In the genomic region with DNA sequence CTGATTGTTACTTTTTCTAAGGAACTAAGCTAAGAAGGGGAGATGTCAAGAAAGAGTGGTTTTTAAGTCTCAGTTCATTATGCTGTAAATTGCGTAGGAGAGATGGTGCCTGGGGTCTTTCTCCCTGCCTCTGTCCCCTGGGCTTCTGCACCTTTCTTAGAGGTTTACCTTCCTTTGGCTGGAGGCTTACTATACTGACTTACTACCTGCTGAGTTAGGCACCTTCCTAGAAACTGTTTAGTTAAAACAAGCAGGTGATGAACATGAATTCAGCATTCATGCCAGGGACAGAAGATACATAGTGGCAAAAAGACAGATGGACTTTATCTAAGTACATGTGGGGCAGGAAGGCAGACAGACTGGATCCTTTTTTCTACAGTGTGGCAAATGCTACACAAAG, we compare ENCODE assay signal across 25 mouse cellular contexts. TPM values are rescaled to one million over a fixed set of nuclear protein-coding genes. Genes with fewer than 3 reads are reported as not detected.
DNase-seq lines count a peak whose midpoint lies in the region; ATAC-seq lines count a peak whose summit lies in the region.
"Had no signal": no experiment of that assay in that cellular context is flagged by ENCODE, and none has a peak within 500 bp of the region (broad histone marks: within the 10 kb centered on the region; RNA-seq: fewer than 3 reads in every experiment).

No protein-coding gene starts in this region.

- H3K4me1 ChIP-seq in heart, embryonic 11.5 days (ENCODE audit: control insufficient read depth, insufficient read depth, low read length) = peaks cover 4% of the 10 kb centered on the region; the same call in 1 of the 2 replicates
- H3K4me1 ChIP-seq in heart, embryonic 10.5 days = peaks cover 4% of the 10 kb centered on the region

- no peaks in the 10 kb centered on the region for H3K9me3 ChIP-seq in heart, embryonic 11.5 days (replicated peaks; ENCODE audit: control insufficient read depth, low read length)
- H3K9me3 ChIP-seq in heart, embryonic 10.5 days = no peaks in the 10 kb centered on the region
- H3K9me3 ChIP-seq: G1E had no signal

- no peak overlapping the region for H3K9ac ChIP-seq in heart, embryonic 11.5 days (ENCODE audit: low read depth, low read length)

- ATAC-seq in heart, embryonic 11.5 days (replicated peaks; ENCODE audit: insufficient number of reproducible peaks, low FRiP score, low TSS enrichment) = no peak
- ATAC-seq: activated CD4-positive, CD25-positive, alpha-beta regulatory T cell, adult 4 months; CD4-positive, CD25-positive, alpha-beta regulatory T cell, adult 4 months; Patski had no signal

- WGBS in heart, embryonic 11.5 days (ENCODE audit: insufficient replicate concordance) = 58% methylated on average over 1 of the region's 1 CpGs
- WGBS in heart, embryonic 10.5 days = 70% methylated on average over 1 of the region's 1 CpGs

- no peak overlapping the region for H3K27ac ChIP-seq in heart, embryonic 11.5 days (ENCODE audit: low read depth, low read length)
- no peak overlapping the region for H3K27ac ChIP-seq in heart, embryonic 10.5 days

- H3K4me2 ChIP-seq in heart, embryonic 11.5 days = no peak overlapping the region

- intact Hi-C loops in heart, postnatal 25 days (cut with DNase I) = no loop called here

- H3K4me3 ChIP-seq in heart, embryonic 11.5 days (ENCODE audit: low read depth, low read length) = no peak overlapping the region
- no peak overlapping the region for H3K4me3 ChIP-seq in heart, embryonic 10.5 days

- H3K36me3 ChIP-seq in heart, embryonic 11.5 days (ENCODE audit: control insufficient read depth, insufficient read depth, low read length) = no peaks in the 10 kb centered on the region
- H3K36me3 ChIP-seq in heart, embryonic 10.5 days = no peaks in the 10 kb centered on the region
- H3K36me3 ChIP-seq: G1E had no signal

- peak; percentile 59 for DNase-seq in heart, adult 11 months
- peak; percentile 52 for DNase-seq in heart, embryonic 10.5 days (ENCODE audit: low spot score)
- DNase-seq in heart, postnatal 25 days (ENCODE audit: low spot score) = no peak
- DNase-seq in testis, postnatal 14 days (ENCODE audit: low spot score) = peak; percentile 36
- DNase-seq in testis, postnatal 10 days (ENCODE audit: low spot score) = no peak
- peak; percentile 1 for DNase-seq in thymus, postnatal 25 days
- DNase-seq in thymus, postnatal 14 days = no peak
- DNase-seq: adrenal gland, adult 2 months; adrenal gland, adult 8-10 months; adrenal gland, postnatal 10 days; adrenal gland, postnatal 14 days; adrenal gland, postnatal 25 days; adrenal gland, postnatal 36 days; B cell, adult 2 months; cerebellum, adult 11 months; cerebellum, adult 11-12 months had no signal

- peaks cover 43% of the 10 kb centered on the region for H3K27me3 ChIP-seq in heart, embryonic 11.5 days (ENCODE audit: control insufficient read depth, insufficient read depth, low read length)
- H3K27me3 ChIP-seq in heart, embryonic 10.5 days (ENCODE audit: insufficient read depth, poor library complexity, severe bottlenecking) = peaks cover 51% of the 10 kb centered on the region

RNA-seq across cellular contexts. Expression of a gene that starts 2.0 kb away (rescaled TPM):
- not detected in 2 replicates for polyA plus RNA-seq in heart, embryonic 11.5 days (2014; fragmentation: Nextera tagmentation; extraction: Ambion mirVana)
- not detected in 2 replicates for polyA plus RNA-seq in heart, embryonic 10.5 days (2016; fragmentation: Nextera tagmentation; extraction: Ambion mirVana)
- total RNA-seq in heart, postnatal 25 days (2021) = under 1 TPM; 0.06 to 0.08 TPM
- total RNA-seq: CH12.LX, ES-E14, MEL had no signal
- polyA plus RNA-seq: G1E had no signal

RNA-seq across cellular contexts. Expression of a gene that starts 16.7 kb away (rescaled TPM):
- 8.4 and 8.7 TPM in 2 replicates for polyA plus RNA-seq in heart, embryonic 11.5 days (2014; fragmentation: Nextera tagmentation; extraction: Ambion mirVana)
- polyA plus RNA-seq in heart, embryonic 10.5 days (2016; fragmentation: Nextera tagmentation; extraction: Ambion mirVana) = 9.3 and 11.1 TPM in 2 replicates
- total RNA-seq in heart, postnatal 25 days (2021) = 1 to 10 TPM; 3.2 to 3.6 TPM
- total RNA-seq: CH12.LX, MEL had no signal
- polyA plus RNA-seq: G1E had no signal

RNA-seq across cellular contexts. Expression of a gene that starts 23.7 kb away (rescaled TPM):
- 0.41 and 0.44 TPM in 2 replicates for polyA plus RNA-seq in heart, embryonic 11.5 days (2014; fragmentation: Nextera tagmentation; extraction: Ambion mirVana)
- 0.26 and 0.36 TPM in 2 replicates for polyA plus RNA-seq in heart, embryonic 10.5 days (2016; fragmentation: Nextera tagmentation; extraction: Ambion mirVana)
- 10 to 100 TPM; 22.3 to 38.7 TPM for total RNA-seq in heart, postnatal 25 days (2021)
- total RNA-seq: ES-E14, G1E, MEL had no signal
- polyA plus RNA-seq: G1E had no signal

RNA-seq across cellular contexts. Expression of a gene that starts 34.1 kb away (rescaled TPM):
- polyA plus RNA-seq in heart, embryonic 11.5 days (2014; fragmentation: Nextera tagmentation; extraction: Ambion mirVana) = 0.59 and 0.89 TPM in 2 replicates
- 0.15 and 0.29 TPM in 2 replicates for polyA plus RNA-seq in heart, embryonic 10.5 days (2016; fragmentation: Nextera tagmentation; extraction: Ambion mirVana)
- total RNA-seq in heart, postnatal 25 days (2021) = not detected
- total RNA-seq: CH12.LX, ES-E14, MEL had no signal
- polyA plus RNA-seq: activated CD4-positive, CD25-positive, alpha-beta regulatory T cell, adult 4 months; C2C12; CD4-positive, CD25-positive, alpha-beta regulatory T cell, adult 4 months; G1E; Patski had no signal

RNA-seq across cellular contexts. Expression of a gene that starts 46.8 kb away (rescaled TPM):
- polyA plus RNA-seq in heart, embryonic 11.5 days (2014; fragmentation: Nextera tagmentation; extraction: Ambion mirVana) = 60.8 and 65.5 TPM in 2 replicates
- polyA plus RNA-seq in heart, embryonic 10.5 days (2016; fragmentation: Nextera tagmentation; extraction: Ambion mirVana) = 64.6 and 67.1 TPM in 2 replicates
- total RNA-seq in heart, postnatal 25 days (2021) = 10 to 100 TPM; 70.7 to 70.9 TPM

Comparison
In these comparisons a context has a peak if more than half of its experiments do, and no peak if none do; other contexts are left out.
1. DNase-seq: peak in heart, adult 11 months (single experiment), heart, embryonic 10.5 days (single experiment), testis, postnatal 14 days (single experiment) and thymus, postnatal 25 days (single experiment); none in heart, postnatal 25 days (single experiment), testis, postnatal 10 days (single experiment) and thymus, postnatal 14 days (single experiment).